Mouse (Mus musculus): Measurements from ENCODE around the gene Pde4d.
A peak's percentile ranks its signal among the peaks of the same experiment; 100 is the strongest.

Gene Pde4d

GRCm38 (mm10) chr13:109171688-109172087 is 721.9 kb downstream of the Pde4d start:
- no peak for DNase-seq (ENCODE audit: low read depth, low spot score)

- no peak for DNase-seq (ENCODE audit: low read depth, low spot score)
These were observed 725.5 kb downstream of the Pde4d start for GRCm38 (mm10) chr13:109175281-109175680.

GRCm38 (mm10) chr13:109175852-109176621 is 726.3 kb downstream of the Pde4d start:
- DNase-seq (ENCODE audit: low read depth, low spot score) = no peak

- DNase-seq (ENCODE audit: low read depth, low spot score) = no peak
These were observed 731.6 kb downstream of the Pde4d start for GRCm38 (mm10) chr13:109181363-109181762.

- DNase-seq (ENCODE audit: low read depth, low spot score) = no peak
These were observed 740.9 kb downstream of the Pde4d start for GRCm38 (mm10) chr13:109190652-109191051.

GRCm38 (mm10) chr13:109191176-109191575 is 741.4 kb downstream of the Pde4d start:
- DNase-seq (ENCODE audit: low read depth, low spot score) = no peak

- DNase-seq (ENCODE audit: low read depth, low spot score) = no peak
These were observed 755.8 kb downstream of the Pde4d start for GRCm38 (mm10) chr13:109205541-109205940.

GRCm38 (mm10) chr13:109208607-109209006 is 758.9 kb downstream of the Pde4d start:
- DNase-seq (ENCODE audit: low read depth, low spot score) = no peak

GRCm38 (mm10) chr13:109209413-109209812 is 759.7 kb downstream of the Pde4d start:
- peak; percentile 56 for DNase-seq (ENCODE audit: low read depth, low spot score)

GRCm38 (mm10) chr13:109210403-109210802 is 760.7 kb downstream of the Pde4d start:
- peak; percentile 84 for DNase-seq (ENCODE audit: low read depth, low spot score)

GRCm38 (mm10) chr13:109211471-109211870 is 761.7 kb downstream of the Pde4d start:
- DNase-seq (ENCODE audit: low read depth, low spot score) = no peak

GRCm38 (mm10) chr13:109211941-109212487 is 762.3 kb downstream of the Pde4d start:
- no peak for DNase-seq (ENCODE audit: low read depth, low spot score)

GRCm38 (mm10) chr13:109212788-109213473 is 763.2 kb downstream of the Pde4d start:
- DNase-seq (ENCODE audit: low read depth, low spot score) = peak; percentile 72

GRCm38 (mm10) chr13:109219019-109219725 is 769.4 kb downstream of the Pde4d start:
- no peak for DNase-seq (ENCODE audit: low read depth, low spot score)

- peak; percentile 73 for DNase-seq (ENCODE audit: low read depth, low spot score)
These were observed 779.3 kb downstream of the Pde4d start for GRCm38 (mm10) chr13:109228967-109229617.

GRCm38 (mm10) chr13:109229618-109230334 is 780.0 kb downstream of the Pde4d start:
- peak; percentile 44 for DNase-seq (ENCODE audit: low read depth, low spot score)

- DNase-seq (ENCODE audit: low read depth, low spot score) = peak; percentile 56
These were observed 780.7 kb downstream of the Pde4d start for GRCm38 (mm10) chr13:109230335-109230987.

GRCm38 (mm10) chr13:109231848-109232460 is 782.2 kb downstream of the Pde4d start:
- DNase-seq (ENCODE audit: low read depth, low spot score) = peak; percentile 63

- no peak for DNase-seq (ENCODE audit: low read depth, low spot score)
These were observed 782.8 kb downstream of the Pde4d start for GRCm38 (mm10) chr13:109232531-109232930.
